Mouse (Mus musculus): Measurements from ENCODE around the gene Reep3.

The Reep3 gene

GRCm38 (mm10) chr10:67049621-67050020 lies 47.1 kb downstream of the Reep3 start:
- no peak for DNase-seq

- DNase-seq = no peak
These were observed 47.7 kb downstream of the Reep3 start for GRCm38 (mm10) chr10:67048871-67049615.

- no peak for DNase-seq
These were observed 48.8 kb downstream of the Reep3 start for GRCm38 (mm10) chr10:67047712-67048645.

GRCm38 (mm10) chr10:67045192-67045899 lies 51.4 kb downstream of the Reep3 start:
- peak; percentile 65 for DNase-seq

- DNase-seq = no peak
These were observed 52.4 kb downstream of the Reep3 start for GRCm38 (mm10) chr10:67044346-67044745.

- DNase-seq = no peak
These were observed 53.5 kb downstream of the Reep3 start for GRCm38 (mm10) chr10:67043236-67043635.

GRCm38 (mm10) chr10:67040410-67040809 lies 56.3 kb downstream of the Reep3 start:
- DNase-seq = no peak

GRCm38 (mm10) chr10:67039001-67039400 lies 57.7 kb downstream of the Reep3 start:
- DNase-seq = no peak

- DNase-seq = no peak
These were observed 60.2 kb downstream of the Reep3 start for GRCm38 (mm10) chr10:67036542-67036941.

- DNase-seq = no peak
These were observed 60.6 kb downstream of the Reep3 start for GRCm38 (mm10) chr10:67036141-67036540.

- no peak for DNase-seq
These were observed 65.6 kb downstream of the Reep3 start for GRCm38 (mm10) chr10:67031186-67031585.

- DNase-seq = no peak
These were observed 67.4 kb downstream of the Reep3 start for GRCm38 (mm10) chr10:67029297-67029696.

- DNase-seq = no peak
These were observed 70.4 kb downstream of the Reep3 start for GRCm38 (mm10) chr10:67026375-67026774.

GRCm38 (mm10) chr10:67025573-67026236 lies 71.0 kb downstream of the Reep3 start:
- DNase-seq = no peak

- DNase-seq = no peak
These were observed 72.4 kb downstream of the Reep3 start for GRCm38 (mm10) chr10:67024391-67024790.

GRCm38 (mm10) chr10:67023092-67023491 lies 73.7 kb downstream of the Reep3 start:
- no peak for DNase-seq

- no peak for DNase-seq
These were observed 75.3 kb downstream of the Reep3 start for GRCm38 (mm10) chr10:67021494-67021893.

- DNase-seq = peak; percentile 57
These were observed 77.9 kb downstream of the Reep3 start for GRCm38 (mm10) chr10:67018875-67019274.

- no peak for DNase-seq
These were observed 78.9 kb downstream of the Reep3 start for GRCm38 (mm10) chr10:67017891-67018290.

GRCm38 (mm10) chr10:67017315-67017714 lies 79.4 kb downstream of the Reep3 start:
- DNase-seq = no peak

GRCm38 (mm10) chr10:67016615-67017278 lies 80.0 kb downstream of the Reep3 start:
- DNase-seq = peak; percentile 16

GRCm38 (mm10) chr10:67014746-67015145 lies 82.0 kb downstream of the Reep3 start:
- DNase-seq = no peak
